Mouse (Mus musculus): ENCODE measurements around the gene Camk1d. TPM values are rescaled to one million over a fixed set of nuclear protein-coding genes. Genes with fewer than 3 reads are reported as not detected.

The Camk1d gene
- total RNA-seq (2021), result 100 to 1,000 TPM; 159 to 180 TPM
- long read RNA-seq, experiment 1, full-length matches to known transcripts, result 6 of 37 reads
- long read RNA-seq, experiment 1, partial matches to known transcripts, result 2 of 37 reads
- long read RNA-seq, experiment 1, other reads (novel, unspliced or antisense), result 29 of 37 reads
- long read RNA-seq, experiment 2, full-length matches to known transcripts, result 8 of 49 reads
- long read RNA-seq, experiment 2, partial matches to known transcripts, result 2 of 49 reads
- long read RNA-seq, experiment 2, other reads (novel, unspliced or antisense), result 39 of 49 reads

DNA sequence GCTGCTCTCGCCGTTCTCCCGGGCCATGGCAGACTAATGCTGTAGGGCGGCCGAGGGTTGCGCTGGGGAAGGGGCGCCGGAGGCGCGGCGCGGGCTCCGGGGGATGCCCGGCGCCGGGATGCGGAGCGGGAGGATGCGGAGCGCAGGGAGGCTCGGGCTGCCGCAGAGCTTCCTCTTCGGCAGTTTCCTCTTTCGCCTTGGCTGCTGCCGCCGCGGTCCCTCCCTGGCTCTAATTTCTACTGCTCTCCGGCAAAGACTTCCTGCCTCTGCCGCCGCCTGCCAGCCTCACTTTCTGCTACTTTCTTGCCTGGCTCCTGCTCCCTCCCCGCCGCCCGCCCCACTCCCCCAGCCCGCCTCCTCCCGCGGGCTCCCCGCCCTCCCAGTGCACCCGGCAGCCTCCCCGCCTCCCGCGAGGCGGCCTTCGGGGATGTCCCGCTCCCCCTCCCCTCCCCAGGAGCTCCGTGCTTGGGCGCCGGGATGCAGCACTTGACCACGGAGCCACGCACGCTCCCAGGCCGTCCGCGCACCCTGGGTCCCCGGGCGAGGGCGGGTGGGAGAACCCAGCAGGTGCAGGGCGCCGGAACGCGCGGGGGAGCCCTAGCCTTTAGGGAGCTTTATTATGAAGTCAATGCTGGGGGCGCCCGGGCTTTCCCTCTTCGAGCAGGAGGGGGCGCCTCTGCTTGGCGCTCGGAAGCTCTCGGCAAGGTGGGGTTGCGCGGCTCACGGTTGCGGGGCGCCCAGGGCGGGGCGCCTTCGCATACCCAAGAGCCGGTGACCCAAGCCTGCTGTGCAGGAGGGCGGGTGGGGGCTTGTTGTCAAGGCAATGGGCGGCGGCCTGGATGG is at the start of gene Camk1d:
TSS of gene Camk1d (minus strand) at position 305 of the 843 bp plus-strand sequence.
- TF ChIP-seq CTCF (conservative IDR thresholded peaks at IDR 0.05), result peak; percentile 80
- Histone ChIP-seq H3K27ac (peak within 1 kb of the TSS; percentile 94), H3K4me3 (peak within 1 kb of the TSS; percentile 95)
- peak; percentile 81 to 83 for DNase-seq (ENCODE audit: low spot score in 2 of 2)

DNA sequence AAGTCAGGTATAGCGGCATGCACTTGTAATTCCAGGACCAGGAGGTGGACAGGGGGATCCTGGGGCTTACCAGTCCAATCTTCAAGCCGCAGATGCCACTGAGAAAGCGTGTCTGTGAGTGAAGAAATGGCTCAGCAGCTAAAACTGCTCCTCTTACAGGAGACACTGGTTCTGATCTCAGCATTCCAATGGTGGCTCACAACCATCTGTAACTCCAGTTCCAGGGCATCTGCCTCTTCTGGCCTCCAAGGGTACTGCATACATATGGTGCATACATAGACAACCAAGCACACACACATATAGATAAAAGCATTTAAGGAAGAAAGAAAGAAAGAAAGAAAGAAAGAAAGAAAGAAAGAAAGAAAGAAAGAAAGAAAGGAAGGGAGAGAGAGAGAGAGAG is 47.7 kb upstream of the Camk1d start:
- TF ChIP-seq CTCF (conservative IDR thresholded peaks at IDR 0.05), result peak; percentile 23; the same call in 1 of the 2 replicates
- DNase-seq (ENCODE audit: low spot score in 2 of 2), result no peak
- no peak overlapping the region for H3K27ac ChIP-seq
- no peak overlapping the region for H3K4me3 ChIP-seq

- no peak overlapping the region for H3K27ac ChIP-seq
- no peak overlapping the region for H3K4me3 ChIP-seq
- no peak for DNase-seq (ENCODE audit: low spot score in 2 of 2)
- TF ChIP-seq CTCF (conservative IDR thresholded peaks at IDR 0.05), result no peak
Observed at GRCm38 (mm10) chr2:5760479-5761008, 46.2 kb upstream of the Camk1d start.

- Histone ChIP-seq H3K27ac (no peak overlapping the region), H3K4me3 (no peak overlapping the region)
- DNase-seq (ENCODE audit: low spot score in 2 of 2), result no peak
- TF ChIP-seq CTCF (conservative IDR thresholded peaks at IDR 0.05), result peak; percentile 27
Observed at GRCm38 (mm10) chr2:5758569-5758968, 44.3 kb upstream of the Camk1d start.

GRCm38 (mm10) chr2:5750872-5751271 is 36.6 kb upstream of the Camk1d start:
- no peak overlapping the region for H3K27ac ChIP-seq
- H3K4me3 ChIP-seq, result no peak overlapping the region
- DNase-seq (ENCODE audit: low spot score in 2 of 2), result no peak
- TF ChIP-seq CTCF (conservative IDR thresholded peaks at IDR 0.05), result no peak

- no peak for DNase-seq (ENCODE audit: low spot score in 2 of 2)
- no peak for TF ChIP-seq CTCF (conservative IDR thresholded peaks at IDR 0.05)
- no peak overlapping the region for H3K4me3 ChIP-seq
Observed at GRCm38 (mm10) chr2:5749210-5749609, 34.9 kb upstream of the Camk1d start.

GRCm38 (mm10) chr2:5747545-5748043 is 33.3 kb upstream of the Camk1d start:
- no peak for TF ChIP-seq CTCF (conservative IDR thresholded peaks at IDR 0.05)
- no peak for DNase-seq (ENCODE audit: low spot score in 2 of 2)
- no peak overlapping the region for H3K4me3 ChIP-seq
- no peak overlapping the region for H3K27ac ChIP-seq

More at GRCm38 (mm10) chr2:5749210-5749609, 34.9 kb upstream of the Camk1d start:
- H3K27ac ChIP-seq, result no peak overlapping the region

- DNase-seq (ENCODE audit: low spot score in 2 of 2), result no peak
- TF ChIP-seq CTCF (conservative IDR thresholded peaks at IDR 0.05), result no peak
- no peak overlapping the region for H3K4me3 ChIP-seq
- H3K27ac ChIP-seq, result no peak overlapping the region
Observed at GRCm38 (mm10) chr2:5746529-5746928, 32.2 kb upstream of the Camk1d start.

DNA sequence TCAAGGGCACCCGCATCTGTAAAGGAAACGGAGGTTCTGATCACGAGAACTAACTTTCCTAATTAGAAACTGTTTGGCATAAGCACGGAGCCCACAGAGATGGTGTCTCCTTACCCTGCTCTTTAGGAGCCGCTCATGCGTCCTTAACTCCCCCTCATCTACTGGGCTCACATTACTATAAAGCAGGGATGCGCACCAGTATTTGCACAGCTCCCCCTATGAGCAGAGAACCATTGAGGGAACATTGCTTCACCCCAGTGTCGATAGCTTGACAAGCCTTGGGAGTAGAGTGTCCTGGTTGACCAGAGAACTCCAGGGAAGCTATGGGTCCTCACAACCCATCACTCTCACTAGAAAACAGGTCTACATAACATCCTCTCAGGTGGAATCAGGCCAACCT is 29.6 kb upstream of the Camk1d start:
- Histone ChIP-seq H3K4me3 (no peak overlapping the region), H3K27ac (no peak overlapping the region)
- TF ChIP-seq CTCF (conservative IDR thresholded peaks at IDR 0.05), result no peak
- DNase-seq (ENCODE audit: low spot score in 2 of 2), result no peak

- Histone ChIP-seq H3K27ac (no peak overlapping the region), H3K4me3 (no peak overlapping the region)
- DNase-seq (ENCODE audit: low spot score in 2 of 2), result no peak
- no peak for TF ChIP-seq CTCF (conservative IDR thresholded peaks at IDR 0.05)
Observed at GRCm38 (mm10) chr2:5740913-5741312, 26.6 kb upstream of the Camk1d start.

- no peak for TF ChIP-seq CTCF (conservative IDR thresholded peaks at IDR 0.05)
- Histone ChIP-seq H3K4me3 (no peak overlapping the region), H3K27ac (no peak overlapping the region)
- no peak for DNase-seq (ENCODE audit: low spot score in 2 of 2)
Observed at GRCm38 (mm10) chr2:5735881-5736280, 21.6 kb upstream of the Camk1d start.

DNA sequence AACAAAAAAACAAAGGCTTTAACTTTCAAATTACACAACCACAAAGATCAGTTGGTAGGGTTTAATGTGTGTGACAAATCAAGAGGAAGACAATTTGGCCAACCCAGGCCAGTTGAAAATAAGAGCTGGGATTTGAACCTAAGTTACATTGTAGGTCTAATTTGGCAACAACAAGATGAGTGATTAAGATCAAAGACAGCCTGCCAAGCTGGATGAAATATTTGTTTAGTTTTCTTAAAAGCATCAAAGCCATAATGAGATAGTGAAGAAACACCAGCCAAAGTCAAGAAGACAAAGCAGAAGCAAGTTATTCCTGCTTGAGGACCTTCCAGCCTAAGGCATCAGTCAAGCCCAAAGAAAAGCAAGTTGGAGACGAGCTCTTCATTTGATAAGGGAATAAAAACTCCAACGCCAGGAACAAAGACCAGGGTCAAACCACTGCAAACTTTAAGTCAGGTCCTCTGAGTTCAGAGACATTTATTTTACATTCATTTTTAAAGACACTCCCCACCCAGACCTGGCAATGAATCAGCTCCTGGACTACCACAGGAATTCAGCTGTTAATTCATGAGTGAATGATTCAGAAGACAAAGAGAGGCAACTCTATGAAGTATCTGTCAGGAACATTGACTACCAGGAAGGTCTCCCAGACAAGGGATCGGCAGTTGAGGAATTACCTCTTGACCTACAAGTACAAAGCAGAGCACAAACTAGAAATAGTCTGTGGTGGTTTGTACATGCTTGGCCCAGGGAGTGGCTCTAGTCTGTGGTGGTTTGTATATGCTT is 19.2 kb upstream of the Camk1d start:
- TF ChIP-seq CTCF (conservative IDR thresholded peaks at IDR 0.05), result no peak
- no peak for DNase-seq (ENCODE audit: low spot score in 2 of 2)
- no peak overlapping the region for H3K4me3 ChIP-seq
- no peak overlapping the region for H3K27ac ChIP-seq
